In genomic region chr1:132088181-132088671, GRCm38 (mm10) we compare ENCODE assay signal across 12 mouse cellular contexts. TPM values are rescaled to one million over a fixed set of nuclear protein-coding genes. Genes with fewer than 3 reads are reported as not detected.
A peak's percentile ranks its signal among the peaks of the same experiment; 100 is the strongest.
DNase-seq lines count a peak whose midpoint lies in the region; ATAC-seq and TF ChIP-seq lines count a peak whose summit lies in the region.
"Had no signal": no experiment of that assay in that cellular context is flagged by ENCODE, and none has a peak within 500 bp of the region (broad histone marks: within the 10 kb centered on the region; RNA-seq: fewer than 3 reads in every experiment).

No protein-coding gene starts in this region.

- no peak for TF ChIP-seq CTCF in left cerebral cortex, adult 2 months (IDR thresholded peaks at IDR 0.05)

- peak overlapping the region; percentile 64 for H3K27ac ChIP-seq in left cerebral cortex, adult 2 months
- no peak overlapping the region for H3K27ac ChIP-seq in intestine, embryonic 15.5 days

- no peaks in the 10 kb centered on the region for H3K27me3 ChIP-seq in intestine, embryonic 15.5 days (replicated peaks)

- H3K36me3 ChIP-seq in intestine, embryonic 15.5 days: no peaks in the 10 kb centered on the region

- DNase-seq in right cerebral cortex, adult 18-20 months: peak; percentile 44
- no peak for DNase-seq in right cerebral cortex, postnatal 14 days
- DNase-seq in cerebellum, postnatal 10 days: peak; percentile 63 to 65
- peak in 1 of 2 experiments; percentile 29 for DNase-seq in left cerebral cortex, adult 2 months (ENCODE audit: extremely low spot score in 1 of 2, low spot score in 2 of 2)
- no peak for DNase-seq in adrenal gland, adult (ENCODE audit: inconsistent age in 2 of 2, low spot score in 1 of 2)
- no peak for DNase-seq in spleen, postnatal 4 days (ENCODE audit: low spot score in 2 of 2)
- DNase-seq: heart, postnatal 36 days; kidney, postnatal 4 days; lung, postnatal 10 days; thymus, postnatal 4 days had no signal

- H3K9me3 ChIP-seq in intestine, embryonic 15.5 days: no peaks in the 10 kb centered on the region

- ATAC-seq in intestine, embryonic 15.5 days: no peak

- no peak overlapping the region for H3K4me2 ChIP-seq in intestine, embryonic 15.5 days (replicated peaks)
- H3K4me2 ChIP-seq: midbrain, embryonic 11.5 days had no signal

- 0 out of 2 replicates have a peak, but pooled peaks cover 3% of the 10 kb centered on the region for H3K4me1 ChIP-seq in intestine, embryonic 15.5 days (replicated peaks)

- WGBS in intestine, embryonic 15.5 days: 80% methylated on average over 5 of the region's 5 CpGs

- H3K9ac ChIP-seq in intestine, embryonic 15.5 days: no peak overlapping the region

- intact Hi-C loops in left cerebral cortex, adult 2 months (cut with DNase I): loop anchor here (1.0 kb wide), 1 partner anchor 21 kb away; no protein-coding TSS in a partner anchor

- H3K4me3 ChIP-seq in left cerebral cortex, adult 2 months: no peak overlapping the region
- H3K4me3 ChIP-seq in intestine, embryonic 15.5 days (replicated peaks): no peak overlapping the region

RNA-seq across cellular contexts. Expression of gene Mfsd4a, which starts 20.4 kb away (rescaled TPM):
- total RNA-seq in left cerebral cortex, adult 2 months (2021): 10 to 100 TPM; 80.0 to 85.2 TPM
- 8.7 and 10.3 TPM in 2 replicates for polyA plus RNA-seq in intestine, embryonic 15.5 days (2015; fragmentation: Nextera tagmentation; extraction: Ambion mirVana)

RNA-seq across cellular contexts. Expression of gene Cdk18, which starts 51.3 kb away (rescaled TPM):
- 10 to 100 TPM; 27.9 to 33.2 TPM for total RNA-seq in left cerebral cortex, adult 2 months (2021)
- 10.5 and 13.4 TPM in 2 replicates for polyA plus RNA-seq in intestine, embryonic 15.5 days (2015; fragmentation: Nextera tagmentation; extraction: Ambion mirVana)

Comparison
In these comparisons a context has a peak if more than half of its experiments do, and no peak if none do; other contexts are left out.
1. DNase-seq: peak in right cerebral cortex, adult 18-20 months (single experiment) and cerebellum, postnatal 10 days (2 of 2); none in right cerebral cortex, postnatal 14 days (single experiment), adrenal gland, adult (0 of 2) and spleen, postnatal 4 days (0 of 2).